Mouse (Mus musculus) frontal cortex, adult (tissue): ENCODE measurements at regions not wholly inside any gene's neighbourhood (a gene's known extent, or its start where the extent isn't known, plus 50 kb on each side); places are given as distances from the start of the nearest gene placed in this dataset.

Experiments used
- ATAC-seq: cut with Nextera tagmentation; 2 replicates; pipeline ENCODE4 v1.9.2; 2017; ENCODE audit warnings: mild to moderate bottlenecking, moderate library complexity, mixed read lengths; ENCODE audit not compliant: low TSS enrichment

DNA sequence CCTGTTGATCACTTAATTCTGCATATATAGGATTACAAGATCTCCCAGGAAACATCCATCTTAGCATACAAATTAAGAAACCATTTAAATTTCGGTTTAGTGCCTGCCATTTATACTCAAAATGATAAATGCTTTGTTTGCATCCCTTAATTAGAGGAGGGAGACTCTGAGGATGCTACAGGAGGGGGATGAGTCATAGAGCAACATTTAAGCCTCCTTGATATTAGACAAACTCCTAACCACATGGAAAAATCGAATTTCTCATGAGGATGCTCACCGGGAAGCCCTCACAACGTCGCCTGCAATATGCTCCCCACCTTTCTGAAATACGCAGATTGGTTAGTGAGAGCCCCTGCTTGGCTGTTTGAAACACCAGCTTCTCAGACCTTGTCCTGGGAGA, 320.8 kb upstream of the Sphkap start:
- ATAC-seq = no peak

DNA sequence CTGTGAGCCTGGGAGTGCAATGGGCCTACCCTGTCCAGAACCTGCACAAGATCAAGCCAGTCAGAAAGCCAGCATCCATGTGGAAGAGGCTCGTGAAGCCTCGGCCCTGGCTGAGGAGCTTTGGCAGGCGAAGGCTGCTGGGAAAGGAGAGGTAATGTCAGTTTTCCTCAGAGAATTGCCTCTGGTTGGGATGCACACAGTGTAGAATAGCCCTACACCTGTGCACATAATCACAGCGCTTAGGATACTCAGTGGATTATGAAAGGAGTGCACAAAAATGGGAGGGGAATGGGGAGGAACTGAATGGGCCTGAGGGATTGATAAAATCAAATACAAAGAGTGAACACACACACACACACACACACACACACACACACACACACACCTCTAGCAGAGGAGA, 319.9 kb upstream of the Sphkap start:
- ATAC-seq = no peak

DNA sequence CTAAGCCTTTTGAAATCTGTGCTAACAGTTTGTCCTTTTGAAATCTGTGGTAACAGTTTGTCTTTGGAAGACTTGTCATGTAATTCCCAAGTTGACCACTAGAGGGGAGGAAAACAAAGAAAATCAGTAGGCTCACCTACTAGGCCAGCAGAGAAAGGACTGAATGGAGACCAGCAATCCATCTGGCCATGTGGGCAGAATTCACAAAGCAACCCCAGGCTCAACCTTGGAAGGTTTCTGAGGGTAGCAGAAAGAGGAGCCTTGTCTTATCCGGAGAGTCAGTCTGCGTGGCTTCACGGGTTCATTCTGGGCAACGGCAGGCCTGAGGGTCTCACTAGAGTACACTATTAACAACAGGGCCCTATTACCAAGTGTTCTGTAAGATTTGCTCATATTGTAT, 319.2 kb upstream of the Sphkap start:
- ATAC-seq = peak; percentile 88

DNA sequence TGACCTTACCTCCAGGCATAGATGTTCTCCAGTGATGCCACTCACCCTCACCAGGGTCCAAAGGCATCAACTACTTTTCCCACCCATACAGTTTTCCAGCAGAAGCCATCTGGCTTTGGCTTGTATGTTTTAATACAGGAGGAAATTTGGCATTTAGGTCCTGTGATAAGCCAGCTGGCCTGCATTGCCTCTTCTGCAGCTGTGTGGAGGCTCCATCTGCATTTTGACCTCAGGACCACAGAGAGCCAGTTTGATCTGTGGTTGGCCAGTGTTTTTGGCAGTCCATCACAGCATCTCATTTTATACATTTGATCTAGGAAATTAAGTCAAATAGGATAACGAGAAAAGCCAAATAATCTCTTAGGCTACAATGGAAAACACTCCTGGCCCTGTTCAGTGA, 315.1 kb upstream of the Sphkap start:
- no peak for ATAC-seq

DNA sequence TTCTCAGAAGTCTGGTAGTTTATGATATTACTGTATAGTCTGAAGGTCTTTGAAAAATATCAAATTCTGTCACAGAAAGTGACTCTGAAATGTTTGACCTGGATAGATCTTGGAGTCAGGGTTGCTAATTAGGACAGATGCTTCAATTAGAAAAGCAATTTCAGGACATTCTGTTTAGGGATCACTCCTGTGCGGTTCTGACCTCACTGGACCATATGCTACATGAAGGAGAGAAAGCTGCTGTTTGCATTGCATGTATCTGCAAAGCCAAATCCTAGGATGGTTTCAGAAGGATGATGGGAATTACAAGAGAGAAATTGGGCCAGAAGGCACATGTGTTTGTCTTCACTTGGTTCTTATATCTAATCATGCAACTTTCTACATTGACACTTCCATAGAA, 312.2 kb upstream of the Sphkap start:
- no peak for ATAC-seq

DNA sequence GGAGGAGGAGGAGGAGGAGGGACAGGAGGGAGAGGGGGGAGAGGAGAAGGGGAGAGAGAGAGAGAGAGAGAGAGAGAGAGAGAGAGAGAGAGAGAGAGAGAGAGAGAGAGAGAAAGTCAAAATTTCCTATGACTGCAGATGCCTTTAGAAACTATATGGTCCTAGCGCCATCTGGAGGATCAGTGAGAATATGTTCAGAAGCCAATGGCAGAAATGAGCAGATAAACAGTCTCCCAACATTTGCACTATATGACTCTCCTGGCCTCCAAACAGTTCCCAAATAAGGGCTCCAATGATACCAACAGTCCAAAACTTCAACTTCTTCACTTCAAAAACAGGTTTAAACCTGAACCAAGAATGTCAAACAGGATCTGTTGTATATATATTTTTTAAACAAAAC, 309.1 kb upstream of the Sphkap start:
- ATAC-seq = peak; percentile 74

DNA sequence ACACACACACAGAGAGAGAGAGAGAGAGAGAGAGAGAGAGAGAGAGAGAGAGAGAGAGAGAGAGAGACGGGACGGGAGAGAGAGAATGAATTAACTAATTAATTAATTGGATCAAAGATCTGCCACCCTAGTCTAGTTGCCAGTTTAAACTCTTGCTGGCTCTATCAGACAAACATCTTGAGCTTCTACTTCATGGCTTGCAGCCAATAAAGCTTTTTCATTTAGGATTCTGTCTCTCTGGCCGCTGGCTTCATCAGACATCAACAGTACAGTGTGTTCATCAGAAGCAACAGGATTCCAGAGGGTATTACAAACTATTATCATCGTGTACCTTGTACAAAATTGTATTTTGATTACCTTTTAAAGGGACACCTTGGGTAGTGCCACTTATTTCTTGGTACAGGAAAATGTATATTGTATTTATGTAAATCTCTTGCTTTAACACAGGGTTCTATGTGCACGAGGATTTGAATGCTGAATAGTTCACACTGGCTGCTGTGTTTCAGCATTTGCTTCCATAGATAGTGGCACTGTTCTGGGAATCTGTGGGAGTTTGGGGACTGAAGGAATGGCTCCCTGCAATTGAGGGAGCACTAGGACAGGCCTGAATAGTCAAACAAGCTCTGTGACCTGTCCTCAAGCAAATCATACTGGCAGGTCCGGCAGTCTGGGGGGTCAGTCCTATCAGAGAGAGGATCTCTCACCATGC, 293.9 kb upstream of the Sphkap start:
- peak; percentile 89 for ATAC-seq

DNA sequence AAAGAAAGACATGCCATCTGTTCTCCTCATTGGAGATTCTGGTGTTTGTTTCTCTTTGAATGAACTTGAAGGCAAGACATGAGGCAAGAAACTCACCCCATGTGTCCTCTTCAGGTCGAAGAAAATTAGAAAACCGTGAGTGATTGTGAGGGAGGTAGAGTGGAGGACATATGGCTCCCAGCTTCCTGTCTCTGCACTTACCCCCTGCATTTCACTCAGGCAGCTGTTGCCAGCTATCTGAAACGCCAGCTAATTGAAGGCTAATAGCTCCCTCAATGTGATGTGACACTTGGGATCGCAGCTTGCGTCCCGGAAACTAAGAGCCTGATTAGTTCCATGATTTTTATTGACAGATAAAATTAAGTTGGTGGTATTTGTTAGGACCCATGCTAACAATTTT, 289.4 kb upstream of the Sphkap start:
- ATAC-seq = no peak

DNA sequence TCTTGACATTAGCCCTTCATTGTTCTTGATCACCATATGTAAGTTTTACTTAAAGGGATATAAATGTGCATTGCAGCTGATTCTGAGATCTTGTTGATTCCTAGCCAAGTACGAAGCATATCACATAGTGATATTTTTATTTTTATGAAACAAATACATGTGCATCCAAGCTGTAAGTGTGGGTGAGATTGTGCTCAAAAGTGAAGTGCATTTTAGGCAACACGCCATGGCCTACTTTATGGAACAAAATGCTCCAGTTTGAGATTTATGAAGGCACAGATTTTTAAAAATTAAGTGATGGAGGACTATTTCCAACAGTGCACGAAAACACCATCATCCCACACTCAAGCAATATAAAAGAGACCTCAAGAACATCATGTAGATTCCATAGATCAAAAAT, 277.2 kb upstream of the Sphkap start:
- peak; percentile 59 for ATAC-seq

DNA sequence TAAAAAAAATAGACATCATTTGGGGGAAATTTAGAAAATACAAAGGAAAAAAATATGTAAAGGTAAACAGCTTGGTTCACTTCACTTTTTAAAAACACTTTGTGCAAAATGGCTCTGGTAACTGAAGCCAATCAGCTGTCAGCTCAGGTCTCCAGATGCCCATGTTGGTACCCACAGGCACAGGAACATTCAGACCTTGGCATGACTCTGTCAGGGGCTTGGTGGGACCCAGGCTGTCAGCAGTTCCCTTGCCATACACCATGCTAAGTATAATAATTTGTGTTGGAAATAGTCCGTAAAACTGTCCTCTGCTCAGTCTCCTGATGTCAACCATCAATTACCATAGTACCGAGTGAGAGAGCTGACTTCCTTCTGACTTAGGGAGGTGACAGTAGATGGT, 257.3 kb upstream of the Sphkap start:
- ATAC-seq = no peak

DNA sequence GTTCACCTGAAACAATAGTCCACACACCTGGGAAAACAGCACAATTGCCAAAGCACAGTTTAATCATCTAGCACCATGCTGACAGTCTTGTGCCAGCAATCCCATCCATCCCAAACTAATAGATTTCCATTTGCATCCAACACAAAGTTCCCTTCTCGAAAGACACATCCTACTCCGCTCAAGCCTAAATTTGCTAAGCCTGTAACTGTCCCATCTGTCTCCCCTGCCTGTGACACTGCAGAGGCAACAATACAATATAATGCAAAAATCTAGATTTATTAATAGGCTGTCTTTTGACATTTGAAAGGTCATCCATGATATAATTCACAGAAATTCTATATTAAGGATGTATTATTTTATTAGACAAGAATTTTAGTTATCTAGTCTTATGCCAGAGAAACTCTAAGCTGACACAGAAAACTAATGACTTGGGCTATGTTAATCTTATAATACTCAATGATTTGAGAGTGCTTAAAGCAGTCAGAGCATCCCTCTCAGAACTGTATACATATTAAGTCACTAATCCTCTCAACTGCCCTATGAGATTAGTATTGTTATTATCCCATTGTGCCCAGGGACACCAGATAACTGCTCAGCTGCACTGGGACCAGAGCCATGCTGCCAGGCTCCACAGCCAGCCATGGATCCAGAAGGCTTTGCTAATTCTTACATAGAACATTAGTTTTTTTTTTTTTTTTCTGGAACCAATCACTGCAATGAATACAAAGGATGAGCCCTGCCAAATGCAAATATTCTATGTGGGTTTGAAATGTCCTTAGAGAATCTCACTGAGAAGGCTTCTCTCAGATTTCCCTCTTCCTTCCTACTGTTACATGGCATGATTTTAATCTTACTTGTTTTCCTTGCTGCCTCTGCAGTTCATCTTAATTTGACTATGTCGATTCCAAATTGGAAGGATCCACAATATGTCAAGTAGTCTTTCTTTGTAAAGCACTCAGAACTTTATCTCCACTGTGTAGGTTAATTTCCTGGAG, 254.1 kb upstream of the Sphkap start:
- peak; percentile 87 for ATAC-seq

DNA sequence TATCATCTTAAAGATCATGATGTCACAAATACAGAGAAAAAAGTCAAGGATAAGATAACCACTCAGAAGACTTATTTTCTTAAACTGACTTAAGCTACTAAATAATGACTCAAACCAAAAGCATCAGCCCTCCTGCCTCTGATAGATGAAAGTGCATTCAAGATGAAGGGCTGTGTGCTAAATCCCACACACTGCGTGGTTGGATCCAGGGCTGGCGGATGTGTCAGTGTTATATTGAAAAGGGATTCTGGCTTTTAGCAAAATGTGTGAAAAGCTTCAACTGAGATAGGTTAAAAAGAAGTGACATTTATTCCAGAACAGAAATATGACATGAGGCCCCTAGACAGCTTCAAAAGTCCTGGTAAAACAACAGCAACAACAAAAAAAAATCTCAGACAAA, 245.7 kb upstream of the Sphkap start:
- ATAC-seq = peak; percentile 85

DNA sequence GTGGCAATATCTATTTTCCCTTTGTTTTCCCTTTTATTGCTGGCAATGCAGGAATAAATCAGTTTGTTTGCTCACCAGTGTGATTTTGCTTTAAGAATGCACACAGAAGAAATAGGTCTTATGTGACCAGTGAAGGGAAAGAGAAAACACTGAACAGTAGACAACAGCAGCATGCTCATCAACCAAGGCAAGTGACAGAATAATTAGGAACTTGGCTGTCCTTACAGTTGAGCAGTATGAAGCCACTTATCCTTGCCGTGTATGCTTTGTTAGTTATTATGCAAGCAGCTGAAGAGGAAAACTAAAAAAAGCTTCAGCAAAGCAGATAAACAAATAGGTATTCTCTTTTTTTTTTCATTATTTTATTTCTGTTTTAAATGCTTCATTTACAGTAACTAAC, 237.6 kb upstream of the Sphkap start:
- no peak for ATAC-seq

DNA sequence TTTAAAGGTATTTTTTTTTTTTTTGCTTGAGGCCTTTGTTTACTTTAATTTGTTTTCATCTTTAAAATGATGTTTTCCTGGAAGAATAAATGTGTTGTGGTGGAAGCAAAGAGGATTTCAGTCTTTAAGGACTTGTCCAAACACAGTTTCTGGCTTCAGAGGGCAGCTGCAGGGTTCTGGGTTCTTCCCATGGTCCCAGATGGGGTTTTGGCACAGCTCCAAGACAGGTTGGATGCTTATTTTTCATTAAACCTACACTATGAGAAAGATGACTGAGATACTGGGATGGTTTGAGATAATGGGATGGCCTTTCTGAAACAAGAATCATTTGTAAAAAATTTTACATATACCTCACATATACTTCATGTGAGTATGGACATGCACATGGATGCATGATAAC, 234.7 kb upstream of the Sphkap start:
- ATAC-seq = no peak

DNA sequence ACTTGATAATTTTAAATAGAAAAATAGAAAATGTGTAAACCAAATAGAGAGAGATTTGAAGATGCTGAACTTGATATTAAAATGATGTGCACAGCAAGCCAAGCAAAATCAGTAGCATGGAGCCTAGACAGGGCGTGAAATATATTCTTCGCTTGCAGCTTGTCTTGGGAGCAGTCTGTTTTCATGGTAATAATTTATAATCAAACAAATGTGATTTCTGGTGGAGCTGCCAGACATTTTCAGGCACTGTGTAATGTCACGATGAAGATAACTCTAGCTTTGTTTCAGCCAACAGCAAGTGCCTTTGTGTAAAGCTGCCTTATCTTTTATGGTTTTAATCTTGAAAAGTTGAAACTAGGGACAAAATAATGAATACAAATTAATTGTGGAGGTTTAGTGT, 228.1 kb upstream of the Sphkap start:
- ATAC-seq = no peak

DNA sequence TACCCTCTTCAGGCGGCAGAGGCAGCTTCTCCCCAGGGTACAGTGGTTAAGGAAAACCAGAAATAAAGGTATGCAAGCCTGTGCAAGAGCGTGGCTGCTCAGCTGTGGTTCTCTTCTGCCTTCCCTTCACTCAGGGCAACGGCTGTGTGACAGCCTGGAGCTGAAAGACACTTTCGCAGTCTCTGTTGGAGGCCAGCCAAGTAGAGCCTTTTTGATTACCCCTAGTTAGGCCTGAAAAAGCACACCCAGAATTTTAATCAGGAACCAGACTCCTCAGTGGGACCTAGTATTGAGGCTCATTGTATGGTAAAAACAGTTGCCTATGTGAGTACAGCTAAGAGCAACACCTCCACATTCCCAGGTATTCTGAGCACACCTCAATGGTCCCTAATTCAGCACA, 223.8 kb upstream of the Sphkap start:
- ATAC-seq = peak; percentile 77

DNA sequence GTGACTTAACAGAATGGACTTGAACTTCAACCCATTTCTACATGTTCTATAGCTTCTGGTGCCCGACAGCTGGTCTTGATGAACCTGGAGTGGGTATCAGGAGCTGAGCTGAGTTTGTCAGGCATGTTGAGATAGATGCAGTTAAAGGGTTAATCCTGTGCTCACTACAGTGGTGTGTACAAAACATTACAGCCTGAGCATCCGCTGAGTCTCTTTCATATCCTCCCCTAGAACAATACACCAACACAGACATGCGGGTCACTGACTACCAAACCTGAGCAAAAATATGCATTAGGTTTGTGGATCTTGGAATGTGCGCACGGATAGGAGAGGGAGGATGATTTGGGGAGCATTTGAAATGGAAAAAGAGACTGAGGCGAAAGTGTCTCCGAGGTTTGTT, 223.4 kb upstream of the Sphkap start:
- ATAC-seq = peak; percentile 14; the same call in 1 of the 2 replicates

DNA sequence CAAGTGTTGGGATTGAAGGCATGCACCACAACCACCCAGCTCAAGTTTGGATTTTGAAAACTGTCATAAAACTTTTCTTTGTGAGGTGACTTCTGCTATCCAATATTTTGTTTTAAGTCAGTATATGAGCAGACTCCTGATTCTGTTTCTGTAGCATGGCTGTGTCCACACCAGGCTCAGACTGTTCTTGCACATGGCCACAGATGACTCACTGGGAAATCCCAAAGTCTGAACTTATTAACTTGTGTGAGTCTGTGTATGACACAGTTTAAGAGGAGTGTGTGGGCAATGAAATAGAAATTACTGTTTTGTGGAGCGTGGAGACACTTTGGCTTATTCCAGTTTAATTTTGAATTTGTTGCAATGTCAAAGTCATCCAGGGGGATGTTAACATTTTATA, 179.3 kb upstream of the Sphkap start:
- ATAC-seq = no peak

DNA sequence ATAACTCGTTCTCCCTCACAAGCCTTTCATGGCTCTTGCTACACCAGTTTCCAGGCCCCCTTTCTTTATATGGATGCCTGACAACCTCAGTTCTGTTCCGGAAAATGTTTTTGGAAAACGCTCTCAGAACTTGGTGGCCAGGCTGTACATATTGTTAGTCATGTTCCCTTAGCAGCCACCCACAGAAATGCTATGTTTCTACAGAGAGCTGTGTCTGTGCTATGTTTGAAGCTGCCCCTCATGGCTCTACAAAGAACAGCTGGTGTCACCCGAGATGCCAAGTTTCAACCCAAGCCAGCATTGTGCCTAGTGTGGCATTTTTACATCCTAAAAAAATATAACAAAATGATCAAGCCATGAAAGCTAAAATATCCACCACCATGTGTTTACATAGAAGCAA, 175.0 kb upstream of the Sphkap start:
- peak; percentile 98 for ATAC-seq

DNA sequence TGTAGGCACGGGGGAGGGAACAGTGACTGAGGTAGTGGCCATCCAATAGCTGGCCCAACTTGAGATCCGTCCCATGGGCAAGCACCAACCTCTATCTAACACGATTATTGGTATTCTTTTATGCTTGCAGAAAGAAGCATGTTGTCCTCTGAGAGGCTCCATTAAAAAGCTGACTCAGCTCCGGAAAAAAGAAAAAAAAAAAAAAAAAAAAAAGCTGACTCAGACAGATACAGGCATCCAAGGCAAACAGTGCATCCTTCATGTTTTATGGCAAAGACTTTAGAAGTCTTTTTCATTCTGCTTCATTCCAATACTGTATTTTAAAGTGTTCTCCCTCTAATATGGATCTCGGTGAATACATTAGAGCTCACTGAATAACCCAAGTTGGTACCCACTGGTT, 162.0 kb upstream of the Sphkap start:
- no peak for ATAC-seq

DNA sequence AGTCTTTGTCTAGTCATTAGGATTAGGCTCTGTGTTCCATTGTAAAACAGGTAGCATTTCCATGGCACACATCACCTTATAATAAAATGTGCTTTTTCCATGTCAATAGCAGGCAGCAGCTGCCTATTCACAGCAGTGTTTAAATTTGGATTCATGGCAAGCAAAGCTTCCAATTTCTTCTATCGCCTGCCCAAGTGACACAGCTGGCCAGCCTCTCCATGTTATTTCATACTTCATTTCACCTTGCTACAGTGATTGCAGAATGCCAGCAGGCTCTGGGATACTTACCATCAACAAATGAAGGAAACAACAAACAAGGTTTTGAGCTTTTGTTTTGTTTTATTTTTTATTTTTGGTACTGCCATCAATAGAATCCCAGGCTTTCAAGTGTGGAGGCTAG, 160.7 kb upstream of the Sphkap start:
- no peak for ATAC-seq

DNA sequence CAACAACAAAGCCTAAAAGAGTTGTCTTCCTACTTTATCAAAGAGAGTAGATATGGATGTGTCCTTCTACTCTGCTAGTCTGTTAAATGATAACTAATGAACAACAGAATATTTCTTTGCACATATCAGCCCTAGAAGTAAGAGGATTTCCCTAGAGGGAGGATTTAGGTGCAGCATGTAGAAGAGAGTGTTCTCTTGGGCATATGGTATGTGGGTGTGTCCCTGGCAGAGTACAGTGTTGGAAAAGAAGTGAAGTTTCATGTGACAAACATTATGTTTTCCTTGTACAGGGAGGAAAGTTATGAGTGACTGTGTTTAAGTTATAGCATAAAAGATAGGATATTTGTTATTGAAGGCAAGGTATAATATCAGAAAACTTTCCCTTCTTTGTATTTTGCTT, 143.6 kb upstream of the Sphkap start:
- peak; percentile 99 for ATAC-seq

DNA sequence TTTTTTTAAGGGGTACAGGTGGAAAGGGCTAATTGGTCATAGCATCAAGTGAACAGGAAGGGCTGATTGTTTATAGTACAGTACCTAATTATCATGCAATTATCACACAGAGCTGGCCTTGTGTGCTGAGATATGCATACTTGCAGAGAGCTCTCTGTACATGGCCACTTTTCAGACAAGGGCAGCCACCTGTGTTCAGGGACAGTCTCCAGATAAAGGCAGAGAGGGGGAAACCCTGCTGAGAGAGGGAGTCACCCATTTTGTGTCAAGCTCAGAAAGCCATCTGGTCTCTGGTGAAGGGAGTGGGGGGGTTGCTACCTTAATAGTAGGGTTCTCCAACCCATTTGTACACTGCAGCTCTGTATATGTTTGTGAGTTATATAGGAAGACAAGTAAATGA, 127.5 kb upstream of the Sphkap start:
- ATAC-seq = no peak
